Mouse (Mus musculus): ENCODE measurements around the gene Lamp1.
A peak's percentile ranks its signal among the peaks of the same experiment; 100 is the strongest.

Gene Lamp1

DNA sequence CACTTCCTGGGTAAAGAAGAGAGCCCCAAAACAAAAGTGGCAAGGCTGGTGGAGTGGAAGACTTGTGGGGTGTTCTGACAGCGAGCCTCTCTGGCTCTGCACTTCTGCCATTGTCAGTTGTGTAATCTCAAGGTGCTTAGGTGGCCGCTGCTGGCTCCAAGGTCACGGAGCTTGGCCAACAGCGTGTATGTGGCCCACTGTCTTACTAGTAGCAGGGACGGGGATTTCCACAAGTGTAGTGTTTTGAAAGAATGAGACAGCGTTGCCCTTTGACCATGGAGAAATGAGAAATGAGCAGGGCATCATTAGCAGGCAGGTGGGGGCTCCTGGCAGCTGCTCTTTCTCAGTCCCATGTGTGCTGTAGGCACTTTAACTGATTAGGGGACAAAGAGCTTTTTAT, 3.1 kb downstream of the Lamp1 start:
- peak in 1 of 2 experiments; percentile 53 for DNase-seq (ENCODE audit: low read depth in 1 of 2, low spot score in 2 of 2)

DNA sequence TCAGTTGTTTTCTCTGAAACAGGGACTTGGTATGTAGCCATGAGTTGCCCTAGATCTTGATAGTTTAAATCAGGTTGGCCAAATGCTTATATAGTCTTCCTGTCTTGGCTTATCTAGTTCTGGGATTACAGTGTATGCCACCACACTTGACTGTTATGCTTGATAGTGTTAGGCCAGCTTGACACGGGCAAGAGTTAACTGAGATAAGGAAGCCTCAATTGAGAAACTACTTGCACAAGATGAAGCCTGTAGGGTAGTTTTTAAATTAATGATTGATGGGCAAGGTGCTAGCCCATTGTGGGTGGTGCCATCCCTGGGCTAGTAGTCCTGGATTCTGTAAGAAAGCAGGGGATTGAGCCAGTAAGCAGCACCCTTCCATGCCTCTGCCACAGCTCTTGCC, 4.6 kb downstream of the Lamp1 start:
- DNase-seq (ENCODE audit: low read depth in 1 of 2, low spot score in 2 of 2), result no peak

DNA sequence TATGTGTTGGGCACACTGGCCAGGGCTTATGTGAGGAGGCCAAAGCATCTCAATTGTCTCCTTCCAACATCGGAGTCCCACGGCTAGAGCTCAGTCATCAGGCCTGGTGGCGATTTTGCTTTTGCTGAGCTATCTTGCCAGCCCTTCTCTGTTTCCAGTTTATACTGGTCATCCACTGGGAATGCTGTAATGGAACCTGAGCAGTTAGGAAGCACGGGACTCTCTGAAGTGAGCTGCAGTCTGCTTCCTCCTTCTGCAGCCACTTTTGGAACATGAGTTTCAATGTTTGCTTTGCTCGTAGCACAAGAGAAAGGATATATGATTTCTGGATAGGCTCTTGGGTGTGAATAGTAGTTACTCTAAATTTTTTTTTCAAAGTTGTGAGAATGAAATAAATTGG, 5.4 kb downstream of the Lamp1 start:
- DNase-seq (ENCODE audit: low read depth in 1 of 2, low spot score in 2 of 2), result no peak

DNA sequence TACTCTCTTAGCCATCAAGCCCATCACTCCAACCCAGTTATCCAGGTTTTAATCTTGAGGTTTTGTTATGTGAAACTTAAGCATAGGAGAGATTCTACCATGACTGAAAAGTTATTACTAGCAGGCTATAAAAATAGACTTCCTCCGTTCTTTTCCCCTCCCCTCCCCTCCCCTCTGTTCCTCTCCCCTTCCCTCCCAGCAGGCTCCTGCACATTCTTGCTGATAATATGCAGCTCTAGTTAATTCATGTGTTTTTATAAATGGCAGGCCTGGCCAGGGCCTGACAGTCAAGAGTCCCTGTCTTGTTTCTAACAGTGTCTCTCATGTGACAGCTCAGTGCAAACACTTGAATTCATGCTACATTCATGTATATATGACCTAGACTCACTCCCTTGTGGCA, 11.5 kb downstream of the Lamp1 start:
- no peak for DNase-seq (ENCODE audit: low read depth in 1 of 2, low spot score in 2 of 2)

DNA sequence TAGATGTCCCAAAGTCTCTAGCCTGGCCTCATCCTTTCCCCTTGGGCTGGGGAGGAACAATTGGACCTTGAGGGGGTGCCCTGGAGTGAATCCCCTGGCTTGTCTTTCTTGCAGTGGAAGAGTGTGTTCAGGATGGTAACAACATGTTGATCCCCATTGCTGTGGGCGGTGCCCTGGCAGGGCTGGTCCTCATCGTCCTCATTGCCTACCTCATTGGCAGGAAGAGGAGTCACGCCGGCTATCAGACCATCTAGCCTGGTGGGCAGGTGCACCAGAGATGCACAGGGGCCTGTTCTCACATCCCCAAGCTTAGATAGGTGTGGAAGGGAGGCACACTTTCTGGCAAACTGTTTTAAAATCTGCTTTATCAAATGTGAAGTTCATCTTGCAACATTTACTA, 15.3 kb downstream of the Lamp1 start:
- no peak for DNase-seq (ENCODE audit: low read depth in 1 of 2, low spot score in 2 of 2)

DNA sequence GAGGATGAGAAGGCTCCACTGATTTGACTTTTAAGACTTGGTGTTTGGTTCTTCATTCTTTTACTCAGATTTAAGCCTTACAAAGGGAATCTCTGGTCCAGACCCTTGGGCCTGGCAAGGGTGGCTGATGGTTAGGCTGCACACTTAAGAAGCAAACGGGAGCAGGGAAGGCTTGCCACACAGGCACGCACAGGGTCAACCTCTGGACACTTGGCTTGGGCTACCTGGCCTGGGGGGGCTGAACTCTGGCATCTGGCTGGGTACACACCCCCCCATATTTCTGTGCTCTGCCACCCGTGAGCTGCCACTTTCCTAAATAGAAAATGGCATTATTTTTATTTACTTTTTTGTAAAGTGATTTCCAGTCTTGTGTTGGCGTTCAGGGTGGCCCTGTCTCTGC, 15.8 kb downstream of the Lamp1 start:
- no peak for DNase-seq (ENCODE audit: low read depth in 1 of 2, low spot score in 2 of 2)

DNA sequence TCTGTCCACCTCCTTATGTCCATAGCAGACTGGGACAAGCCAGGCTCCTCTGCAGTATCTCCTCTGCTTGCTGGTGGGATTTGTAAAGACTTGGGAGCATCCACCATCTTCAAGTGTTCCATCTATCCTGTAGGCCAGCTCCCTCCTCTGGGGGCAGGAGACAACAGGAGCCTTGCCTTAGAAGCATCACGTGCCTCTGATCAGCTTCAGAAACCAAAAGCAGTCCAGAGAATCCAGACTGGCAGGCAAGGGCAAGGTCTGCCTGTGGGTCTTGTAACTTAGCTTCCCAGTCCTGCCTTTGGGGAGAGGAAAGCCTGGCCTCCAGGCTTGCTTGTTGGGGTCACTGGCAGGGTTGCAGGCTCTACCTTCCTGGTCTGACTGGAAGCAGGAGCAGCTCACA, 16.7 kb downstream of the Lamp1 start:
- no peak for DNase-seq (ENCODE audit: low read depth in 1 of 2, low spot score in 2 of 2)

DNA sequence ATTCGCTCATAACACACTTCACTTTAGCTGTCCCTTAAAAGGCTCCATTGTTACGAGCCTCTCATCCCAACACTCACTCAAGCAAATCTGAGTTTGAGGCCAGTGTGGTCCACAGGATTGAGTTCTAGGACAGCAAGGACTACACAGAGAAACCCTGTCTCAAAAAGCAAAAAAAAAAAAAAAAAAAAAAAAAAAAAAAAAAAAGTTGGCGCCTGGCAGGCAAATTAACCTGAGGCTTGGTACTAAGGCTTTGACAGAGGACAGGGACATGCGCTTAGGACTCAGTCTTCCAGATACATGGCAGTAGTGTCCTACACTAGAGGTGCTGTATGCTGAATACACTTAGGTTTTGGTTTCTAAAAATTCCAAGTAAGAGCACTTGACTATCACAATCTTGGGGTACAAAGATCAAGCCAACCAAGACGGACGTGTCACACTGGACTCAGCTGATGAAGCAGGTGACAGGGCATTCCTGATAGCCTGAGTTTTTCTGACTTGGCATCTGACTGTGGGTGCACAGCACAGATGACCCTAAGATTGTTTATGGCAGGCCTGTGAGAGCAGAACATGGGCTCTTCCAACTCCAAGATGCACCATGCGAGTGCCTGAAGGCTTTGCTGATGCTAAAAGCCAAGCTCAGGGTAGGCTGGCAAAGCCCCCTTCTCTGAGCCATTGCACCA, 18.4 kb downstream of the Lamp1 start:
- DNase-seq (ENCODE audit: low read depth in 1 of 2, low spot score in 2 of 2), result no peak

DNA sequence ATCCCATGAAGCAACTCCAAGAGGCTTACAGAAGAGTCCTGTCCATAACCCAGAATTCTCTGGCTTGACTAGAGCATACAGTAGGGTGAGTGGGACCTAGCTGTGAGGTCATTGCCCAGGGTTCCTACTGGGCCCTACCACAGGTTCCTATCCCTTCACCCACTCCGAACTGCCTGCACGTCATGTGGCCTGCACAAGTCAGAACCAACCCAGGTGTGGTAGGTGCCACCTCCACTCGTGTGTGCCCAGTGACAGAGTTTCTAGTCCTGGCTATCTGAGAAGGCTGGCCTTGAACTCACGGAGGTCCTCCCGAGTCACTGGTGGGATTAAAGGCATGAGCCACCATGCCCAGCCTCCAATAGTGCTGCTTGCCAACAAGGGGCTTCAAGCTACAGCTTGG, 19.2 kb downstream of the Lamp1 start:
- no peak for DNase-seq (ENCODE audit: low read depth in 1 of 2, low spot score in 2 of 2)

DNA sequence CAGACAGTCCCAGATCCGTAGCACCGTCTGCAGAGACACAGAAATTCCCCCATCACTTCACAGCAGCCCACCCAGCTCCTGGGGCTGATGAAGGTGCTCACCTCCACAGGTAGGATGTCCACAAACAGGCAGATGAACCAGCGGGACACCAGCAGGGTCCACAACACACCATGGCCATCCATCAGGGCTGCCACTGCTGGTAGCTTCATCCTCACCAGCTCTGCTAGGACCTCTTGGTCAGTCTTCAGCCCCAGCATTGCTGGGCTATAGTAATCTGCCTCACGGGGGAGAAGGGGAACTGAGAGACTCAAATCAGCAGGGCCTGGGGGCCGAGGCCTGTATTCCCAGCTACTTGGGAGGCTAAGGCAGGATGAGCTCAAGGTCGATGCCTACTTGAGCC, 20.5 kb downstream of the Lamp1 start:
- no peak for DNase-seq (ENCODE audit: low read depth in 1 of 2, low spot score in 2 of 2)

DNA sequence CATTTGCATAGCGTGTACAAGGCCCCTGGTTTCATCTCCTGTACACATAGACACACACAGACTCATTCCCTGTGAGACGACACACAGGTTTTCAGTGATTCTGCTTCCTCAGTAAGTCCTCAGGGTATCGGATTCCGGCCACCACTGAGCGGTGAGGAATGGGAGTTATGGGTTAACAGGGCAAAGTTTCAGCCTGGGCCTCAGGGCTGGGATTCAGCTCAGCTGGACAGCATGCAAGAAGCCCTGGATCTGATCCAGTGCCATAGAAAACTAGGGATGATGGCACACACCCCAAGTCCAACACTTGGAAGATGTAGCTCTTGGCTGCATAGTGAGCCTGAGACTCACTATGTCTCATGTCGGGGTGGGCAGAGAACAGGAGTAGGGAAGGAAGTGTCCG, 21.0 kb downstream of the Lamp1 start:
- no peak for DNase-seq (ENCODE audit: low read depth in 1 of 2, low spot score in 2 of 2)

DNA sequence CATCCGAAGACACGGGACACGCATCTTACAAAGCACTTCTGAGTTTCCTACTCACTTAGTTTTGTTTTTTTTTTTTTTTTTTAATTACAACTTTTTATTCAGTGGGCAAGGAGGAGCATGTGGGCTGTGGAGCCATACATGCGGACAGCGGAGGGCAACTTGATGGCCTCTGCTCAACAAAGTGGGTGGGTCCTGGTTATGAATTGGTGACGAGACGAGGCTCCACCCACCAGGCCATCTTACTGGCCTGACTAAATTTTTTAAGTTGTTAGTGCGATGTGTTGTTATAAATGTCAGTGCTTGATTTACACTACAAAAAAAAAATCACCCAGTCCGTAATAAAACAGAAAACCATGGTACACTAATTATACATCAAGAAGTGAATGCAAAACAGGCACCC, 21.4 kb downstream of the Lamp1 start:
- no peak for DNase-seq (ENCODE audit: low read depth in 1 of 2, low spot score in 2 of 2)

DNA sequence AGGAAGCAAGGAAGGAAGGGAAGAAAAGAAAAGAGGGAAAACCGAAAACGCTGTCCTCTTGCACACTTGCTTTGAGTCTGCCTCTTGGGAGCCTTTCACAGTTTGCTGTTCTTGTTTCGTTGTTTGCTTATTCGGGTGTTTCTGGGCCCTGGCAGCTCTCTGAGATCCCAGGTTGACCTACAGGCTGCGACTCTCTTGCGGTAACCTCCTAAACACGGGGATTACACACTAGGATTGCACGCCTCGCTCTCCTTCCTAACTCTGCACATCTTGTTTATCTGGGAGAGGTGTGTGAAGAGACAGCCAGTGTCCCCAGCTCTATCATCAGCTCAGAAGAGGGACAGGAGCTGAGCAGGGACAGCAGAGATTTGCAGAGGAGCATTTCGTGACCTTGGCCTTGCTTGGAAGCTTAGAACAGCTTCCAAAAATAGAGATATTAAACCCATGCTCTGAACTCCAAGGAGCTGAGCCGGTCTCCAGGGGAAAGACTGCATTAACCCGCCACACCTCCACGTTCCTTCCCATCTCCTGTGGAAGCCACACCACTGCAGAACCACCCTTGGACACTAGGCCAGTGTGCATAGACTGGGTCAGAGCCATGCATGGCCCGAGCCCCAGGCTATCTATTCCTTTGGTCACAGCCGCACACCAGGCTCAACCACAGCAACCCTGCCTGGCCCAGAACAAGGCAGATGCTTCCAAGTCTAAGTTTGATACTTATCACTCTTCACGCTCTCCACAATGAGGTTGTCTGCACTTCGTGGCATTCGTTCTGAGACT, 22.1 kb downstream of the Lamp1 start:
- no peak for DNase-seq (ENCODE audit: low read depth in 1 of 2, low spot score in 2 of 2)

DNA sequence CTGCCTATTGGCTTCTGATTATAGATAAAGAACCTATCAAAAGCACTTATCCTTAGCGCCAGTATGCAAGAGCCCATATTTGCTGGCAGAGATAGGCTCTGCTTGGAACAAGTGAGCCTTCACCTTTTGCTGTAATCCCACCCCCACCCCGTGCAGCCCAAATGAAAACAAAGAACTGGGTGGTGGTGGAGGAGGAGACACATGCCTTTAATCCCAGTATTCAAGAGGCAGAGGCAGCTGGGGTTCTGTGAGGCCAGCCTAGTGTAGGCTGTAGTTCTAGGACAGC, 22.7 kb downstream of the Lamp1 start:
- DNase-seq (ENCODE audit: low read depth in 1 of 2, low spot score in 2 of 2), result no peak

DNA sequence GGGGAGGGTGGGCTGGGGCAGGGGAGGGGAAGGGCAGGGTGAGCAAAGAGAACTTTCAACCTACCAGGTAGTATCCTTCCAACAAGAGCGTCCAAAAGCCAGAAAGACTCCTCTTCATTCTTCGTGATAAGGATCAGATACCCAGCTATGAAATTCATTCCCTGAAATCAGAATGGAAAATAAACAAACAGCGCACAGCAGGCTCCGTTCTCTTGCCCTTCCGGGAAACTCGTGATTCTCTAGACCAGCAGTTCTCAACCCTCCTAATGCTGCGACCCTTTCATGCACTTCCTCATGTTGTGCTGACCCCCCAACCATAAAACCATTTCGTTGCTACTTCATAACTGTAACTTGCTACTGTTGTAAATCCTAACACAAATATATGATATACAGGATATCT, 27.9 kb downstream of the Lamp1 start:
- no peak for DNase-seq (ENCODE audit: low read depth in 1 of 2, low spot score in 2 of 2)

DNA sequence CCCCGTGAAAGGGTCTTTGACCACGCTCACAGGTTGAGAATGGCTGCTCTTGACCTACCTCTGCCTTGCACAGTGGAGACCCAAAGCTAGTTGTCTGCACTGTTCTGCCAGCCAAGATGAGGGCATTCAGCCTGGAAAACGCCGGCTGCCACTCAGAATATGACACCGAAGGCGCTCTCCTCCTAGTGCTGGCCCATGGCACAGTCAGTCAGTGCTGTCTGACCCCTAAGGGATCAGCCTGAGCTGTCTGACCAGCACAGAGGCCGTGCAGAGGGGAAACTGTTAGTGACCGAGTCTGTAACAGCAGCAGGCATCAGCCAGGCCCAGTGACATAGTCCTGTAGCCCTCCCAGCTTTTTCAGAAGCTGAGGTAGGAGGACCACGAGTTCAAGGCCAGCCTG, 28.3 kb downstream of the Lamp1 start:
- no peak for DNase-seq (ENCODE audit: low read depth in 1 of 2, low spot score in 2 of 2)

DNA sequence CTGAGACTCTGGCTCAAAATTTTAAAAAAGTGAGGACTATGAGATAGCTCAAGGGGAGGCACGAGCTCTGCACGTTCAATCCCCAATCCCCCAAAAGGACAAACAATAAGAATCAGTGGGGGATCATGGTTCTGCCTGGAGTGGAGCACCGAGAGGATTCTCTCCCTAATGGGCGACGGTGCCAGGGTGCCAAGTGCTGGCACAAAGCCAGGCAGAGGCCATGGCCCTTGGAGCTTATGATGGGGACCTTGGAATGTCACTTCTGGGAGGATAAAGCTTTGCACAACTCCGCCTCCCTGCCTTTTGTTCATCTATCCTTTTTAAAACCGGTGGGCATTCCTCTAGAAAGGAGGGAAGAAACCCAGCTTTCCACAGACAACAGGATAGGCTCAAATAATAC, 28.7 kb downstream of the Lamp1 start:
- no peak for DNase-seq (ENCODE audit: low read depth in 1 of 2, low spot score in 2 of 2)

DNA sequence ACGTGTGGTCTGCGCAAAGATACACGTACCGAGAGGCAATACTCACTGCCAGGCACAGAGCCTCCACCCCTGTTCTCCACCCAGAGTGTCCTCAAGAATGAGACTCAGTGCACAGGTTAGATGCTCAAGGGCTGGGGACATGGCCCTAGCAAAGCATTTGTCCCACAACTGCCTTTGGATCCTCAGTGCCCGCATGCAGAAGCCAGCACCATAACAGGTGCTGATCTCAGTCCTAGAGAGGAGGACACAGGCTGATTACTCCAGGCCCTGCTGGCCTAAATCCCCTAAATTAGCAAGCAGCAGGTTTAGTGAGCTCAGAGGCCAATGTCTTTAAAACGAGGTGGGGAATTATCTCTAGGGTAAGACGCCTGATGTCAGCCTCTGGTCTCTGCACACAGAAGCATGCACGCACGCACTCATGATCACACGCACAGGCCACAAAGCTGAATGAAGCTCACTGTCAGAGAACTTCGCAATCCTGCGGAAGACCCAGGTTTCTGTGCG, 29.1 kb downstream of the Lamp1 start:
- DNase-seq (ENCODE audit: low read depth in 1 of 2, low spot score in 2 of 2), result no peak

DNA sequence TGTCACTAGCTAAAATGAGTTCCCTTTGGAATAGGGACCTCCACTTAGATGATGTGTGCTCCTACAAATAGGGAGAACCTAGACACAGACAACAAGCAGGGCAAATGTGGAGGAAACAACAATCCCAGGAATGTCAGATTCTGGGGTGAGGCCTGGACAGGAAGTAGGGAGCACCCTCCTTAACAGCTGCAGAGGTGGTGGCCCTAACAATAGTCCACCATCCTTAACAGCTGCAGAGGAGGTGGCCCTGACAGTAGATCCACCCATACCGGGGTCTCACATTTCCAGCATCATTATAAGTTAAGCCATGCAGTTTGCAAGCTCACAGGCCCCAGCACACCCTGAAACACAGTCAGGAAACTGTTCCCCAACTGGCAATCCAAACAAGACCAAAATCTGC, 29.9 kb downstream of the Lamp1 start:
- DNase-seq (ENCODE audit: low read depth in 1 of 2, low spot score in 2 of 2), result no peak

DNA sequence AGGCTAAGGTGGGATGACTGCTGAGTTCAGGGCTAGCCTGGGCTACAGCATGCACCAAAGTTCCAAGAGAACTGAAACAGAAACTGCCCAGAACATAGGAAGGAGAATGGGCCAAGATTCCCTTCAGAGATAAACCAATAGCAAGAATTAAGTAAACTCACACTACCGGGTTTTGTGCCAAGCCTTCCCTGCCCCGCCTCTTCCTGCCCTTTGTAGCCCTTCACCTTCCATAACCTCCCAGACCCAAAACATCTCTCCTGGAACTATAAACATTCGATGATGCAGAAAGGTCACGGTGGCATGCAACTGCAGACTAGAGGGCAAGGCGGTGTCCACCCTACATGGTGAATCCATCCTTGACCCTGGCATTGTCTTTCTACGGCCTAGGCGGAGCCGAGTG, 31.3 kb downstream of the Lamp1 start:
- DNase-seq (ENCODE audit: low read depth in 1 of 2, low spot score in 2 of 2), result no peak

DNA sequence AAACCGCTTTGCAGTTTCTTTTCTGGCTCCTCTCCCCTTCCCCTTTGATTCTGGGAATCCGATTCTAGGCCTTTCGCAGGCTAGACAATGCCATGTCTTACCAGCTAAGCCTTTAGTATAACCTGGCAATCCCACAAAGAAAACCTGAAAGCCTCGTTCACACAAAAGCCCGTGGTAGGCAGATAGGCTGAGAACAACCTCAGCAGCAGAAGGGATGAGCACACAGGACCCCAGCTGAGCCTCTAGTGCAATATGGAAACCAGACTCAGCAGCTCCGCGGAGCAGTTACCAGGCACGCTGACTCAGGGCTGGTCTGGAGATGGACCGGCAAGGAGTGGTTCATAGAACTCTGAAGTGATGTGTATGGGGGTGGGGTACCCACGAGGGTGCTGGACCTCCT, 35.9 kb downstream of the Lamp1 start:
- no peak for DNase-seq (ENCODE audit: low read depth in 1 of 2, low spot score in 2 of 2)

DNA sequence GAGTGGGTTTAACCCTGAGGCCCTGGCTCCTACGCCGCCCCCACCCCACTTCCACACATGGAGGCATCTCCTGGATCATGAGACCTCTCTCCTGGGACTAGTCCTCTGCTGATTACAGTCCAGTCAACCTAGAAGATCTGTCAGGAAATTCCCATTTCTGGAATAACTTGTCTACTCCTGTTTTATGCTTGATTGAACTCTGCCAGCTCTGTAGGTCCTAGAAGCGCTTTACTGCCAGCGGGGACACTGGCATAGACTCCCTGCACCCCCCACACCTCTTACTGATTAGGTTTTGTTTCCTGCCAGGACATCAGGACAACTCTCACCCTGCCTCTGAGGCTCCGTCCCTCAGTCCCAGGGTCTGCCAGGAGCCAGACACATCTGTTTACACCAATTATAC, 38.5 kb downstream of the Lamp1 start:
- DNase-seq (ENCODE audit: low read depth in 1 of 2, low spot score in 2 of 2), result no peak
